Mouse (Mus musculus): ENCODE measurements around the gene Slc27a3.

Slc27a3 gene

GRCm38 (mm10) chr3:90389511-90390490 lies at the start of gene Slc27a3:
Slc27a3 (minus strand) TSS chr3:90389938.
- peak; percentile 74 for DNase-seq

GRCm38 (mm10) chr3:90437131-90437530 lies 47.4 kb upstream of the Slc27a3 start:
- DNase-seq = no peak

DNA sequence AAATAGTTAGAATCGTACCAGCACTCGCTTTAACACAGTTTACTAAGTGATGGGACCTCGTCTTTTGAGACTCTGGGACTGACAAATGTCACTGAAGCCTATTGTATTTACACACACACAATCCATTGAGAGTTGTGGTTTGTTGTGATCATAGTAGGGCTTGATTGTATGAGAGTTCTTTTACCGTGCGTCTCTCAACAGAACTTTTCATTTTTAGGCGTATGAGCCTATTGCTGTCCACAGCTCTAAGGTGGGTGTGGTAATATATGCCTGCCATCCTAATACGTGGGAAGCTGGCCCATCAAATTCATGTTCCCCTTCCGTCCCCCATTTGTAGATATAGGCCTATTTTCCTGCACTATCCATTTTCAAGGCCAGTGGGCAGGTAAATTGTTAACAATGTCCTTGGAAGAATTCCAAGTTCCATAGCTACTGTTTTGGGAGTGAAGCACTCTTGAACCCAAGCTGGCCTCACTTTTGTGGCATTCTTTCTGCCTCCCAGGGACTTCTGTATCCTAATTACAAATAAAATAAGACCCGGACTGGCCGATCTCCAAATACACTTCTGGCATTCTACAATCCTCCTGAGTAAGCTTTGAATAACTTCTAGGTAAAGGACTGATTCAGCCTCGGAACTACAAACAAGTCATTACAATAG lies 44.5 kb upstream of the Slc27a3 start:
- DNase-seq = no peak

- peak; percentile 100 for DNase-seq
Observed at GRCm38 (mm10) chr3:90433381-90434020, 43.8 kb upstream of the Slc27a3 start, which contains the start of gene Ints3. Ints3 (minus strand) TSS chr3:90433622.

- DNase-seq = peak; percentile 55
Observed at GRCm38 (mm10) chr3:90432811-90433219, 43.1 kb upstream of the Slc27a3 start.

GRCm38 (mm10) chr3:90432348-90432747 lies 42.6 kb upstream of the Slc27a3 start:
- DNase-seq = no peak

DNA sequence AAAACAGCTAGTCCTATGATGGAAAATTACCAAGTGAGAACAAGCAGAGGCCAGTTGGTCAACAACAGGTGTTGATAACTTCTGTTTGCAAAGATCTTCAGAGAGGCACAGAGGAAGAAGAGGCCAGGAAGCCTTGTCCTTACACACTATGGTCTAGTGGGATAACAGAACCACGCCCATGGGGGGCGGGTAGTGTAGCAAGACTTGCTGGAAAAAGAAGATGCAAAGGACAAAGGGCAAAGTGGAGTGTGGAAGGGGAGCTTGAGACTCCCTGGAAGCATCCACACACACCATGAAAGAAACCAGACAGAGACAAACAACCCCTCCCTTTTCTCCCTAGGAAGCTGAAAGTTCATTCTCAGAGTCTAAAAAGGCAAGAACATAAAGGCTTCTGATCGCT lies 39.8 kb upstream of the Slc27a3 start:
- DNase-seq = no peak

DNA sequence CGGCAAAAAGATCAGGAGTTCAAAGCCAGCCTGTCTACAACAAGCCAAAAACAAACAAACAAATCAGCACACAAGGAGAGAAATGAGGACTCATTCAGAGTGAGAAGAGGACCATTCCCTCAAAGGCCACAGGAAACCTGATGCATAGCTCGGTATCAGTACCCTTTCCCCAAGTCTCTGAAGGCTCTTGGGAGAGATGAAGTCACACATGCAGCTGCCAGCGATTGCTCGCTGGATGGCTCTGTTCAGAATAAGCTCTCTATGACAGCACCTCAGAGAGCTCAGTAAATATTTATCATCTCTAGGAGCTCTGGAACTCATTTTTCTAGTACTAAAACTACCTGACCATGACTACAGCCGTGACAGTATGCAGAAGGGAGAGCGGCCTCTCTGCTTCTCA lies 38.4 kb upstream of the Slc27a3 start:
- no peak for DNase-seq

DNA sequence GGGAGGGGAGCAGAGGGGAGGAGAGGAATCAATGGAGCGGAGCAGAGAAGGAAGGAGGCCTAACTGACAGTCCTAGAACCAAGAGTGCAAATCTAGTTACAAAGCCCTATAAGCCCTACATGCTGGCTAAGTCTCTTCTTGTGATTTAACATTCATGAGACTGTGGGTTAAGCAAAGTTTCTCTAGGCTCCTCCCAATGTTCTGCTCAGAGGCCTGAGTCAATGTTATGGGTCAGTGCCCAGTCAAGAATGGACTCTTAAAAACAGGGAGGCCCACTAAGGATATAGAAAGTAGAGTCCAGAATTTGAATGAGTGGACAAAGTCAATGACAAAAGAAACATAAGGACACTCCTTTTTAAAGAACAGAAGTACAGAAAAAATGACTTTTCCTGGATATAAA lies 37.8 kb upstream of the Slc27a3 start:
- DNase-seq = no peak

GRCm38 (mm10) chr3:90425499-90425898 lies 35.8 kb upstream of the Slc27a3 start:
- DNase-seq = no peak

DNA sequence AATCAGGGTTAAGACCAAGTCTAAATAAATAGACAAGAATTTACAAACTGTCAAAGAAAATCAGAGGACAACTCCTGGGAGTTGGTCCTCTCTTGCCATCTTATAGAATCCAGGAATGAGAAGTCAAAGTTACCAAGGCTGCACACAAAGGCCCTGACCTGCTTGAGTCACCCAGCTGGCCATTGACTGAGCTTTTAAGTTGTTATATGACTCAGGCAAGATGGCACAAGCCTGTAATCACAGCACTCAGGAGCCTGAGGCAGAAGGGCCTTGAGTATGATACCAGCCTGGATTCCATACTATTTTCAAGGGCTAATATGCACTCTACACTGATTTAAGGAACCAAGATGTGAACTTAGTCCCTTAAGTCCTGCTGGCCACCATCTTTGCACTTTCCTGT lies 33.8 kb upstream of the Slc27a3 start:
- no peak for DNase-seq

GRCm38 (mm10) chr3:90420696-90421095 lies 31.0 kb upstream of the Slc27a3 start:
- DNase-seq = no peak

DNA sequence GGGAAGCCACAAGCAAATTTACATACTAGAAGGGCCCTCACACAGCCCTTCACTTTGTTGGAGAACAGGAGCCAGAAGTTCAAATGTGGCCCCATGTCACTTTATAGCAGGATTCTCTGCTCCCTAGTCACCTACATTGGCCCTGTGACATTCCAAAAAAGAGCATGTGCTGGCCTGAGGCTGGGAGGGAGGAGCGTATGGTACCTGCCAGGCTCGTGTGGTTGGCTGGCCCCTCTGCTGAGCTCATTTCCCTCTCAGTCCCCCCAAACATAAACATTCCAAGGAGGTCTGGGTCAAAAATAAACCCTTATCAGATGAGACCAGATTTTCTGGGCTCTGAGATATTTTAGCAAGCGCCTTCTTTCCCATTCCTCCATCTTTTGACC lies 23.3 kb upstream of the Slc27a3 start:
- DNase-seq = no peak

DNA sequence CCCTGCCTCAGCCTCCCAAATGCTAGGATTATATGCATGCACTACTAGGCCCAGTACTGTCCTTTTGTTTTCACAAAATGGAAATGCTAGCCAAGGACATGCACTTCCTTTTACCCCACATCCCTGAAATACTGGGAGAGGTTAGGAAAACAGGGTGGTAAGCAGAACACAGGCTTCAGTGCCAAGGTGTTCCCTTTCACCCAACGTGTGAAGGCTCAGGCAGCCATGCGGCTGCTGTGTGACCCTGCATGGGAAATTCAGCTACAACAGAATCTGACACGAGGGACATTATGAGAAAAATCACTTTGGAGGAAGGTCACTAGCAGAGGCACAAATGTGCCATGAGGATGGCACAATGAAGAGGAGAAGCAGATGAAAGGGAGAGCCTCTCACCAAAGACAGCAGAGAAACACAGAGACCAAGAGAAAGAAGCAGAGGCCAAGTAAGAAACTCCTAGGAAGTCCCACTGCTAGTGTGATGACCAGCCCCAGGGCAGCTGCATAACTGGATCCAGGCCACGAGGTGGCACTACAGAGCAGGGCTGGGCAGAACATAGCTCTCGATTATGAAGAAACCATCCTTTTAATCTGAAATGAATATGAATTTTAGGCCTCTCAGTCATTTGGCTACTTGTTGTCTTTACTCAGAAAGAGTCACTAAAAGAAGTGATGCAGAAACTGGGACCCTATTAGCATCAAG lies 22.7 kb upstream of the Slc27a3 start:
- peak; percentile 66 for DNase-seq

DNA sequence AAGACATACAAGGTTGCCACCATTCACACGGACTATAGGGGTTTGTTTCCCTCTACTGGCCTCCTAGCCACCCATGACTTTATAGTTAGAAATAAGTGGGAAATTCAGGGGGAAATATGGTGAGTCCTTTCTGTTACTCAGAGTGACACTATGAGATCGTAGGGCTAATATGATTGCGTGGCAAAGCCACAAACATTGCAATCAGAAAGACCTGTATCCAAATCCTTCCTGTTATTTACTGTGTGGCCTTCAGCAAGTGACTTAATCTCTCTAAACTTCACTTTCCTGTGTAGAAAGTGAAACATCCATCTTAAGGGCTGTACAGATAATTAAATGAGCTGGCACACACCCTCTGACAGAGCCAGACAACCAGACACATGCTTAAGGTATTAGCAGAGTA lies 19.0 kb upstream of the Slc27a3 start:
- no peak for DNase-seq

DNA sequence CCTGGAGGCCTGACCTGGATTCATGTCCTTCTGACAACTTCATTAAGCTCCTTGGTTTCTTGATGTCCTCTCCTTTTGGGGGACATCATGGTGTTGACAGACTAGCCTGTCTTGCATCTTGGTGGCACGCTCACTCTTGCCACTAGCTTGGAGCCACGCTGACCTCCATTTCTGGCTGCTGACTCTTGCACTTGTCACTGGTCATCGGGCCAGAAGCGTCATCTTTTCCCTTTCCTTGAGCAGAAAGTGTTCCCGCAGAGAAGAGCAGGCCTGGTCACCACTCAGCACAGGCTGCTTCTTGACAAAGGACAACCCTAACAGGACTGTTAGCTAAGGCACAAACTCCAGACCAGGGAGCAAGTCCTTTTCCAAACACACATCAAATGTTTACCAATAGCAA lies 16.7 kb upstream of the Slc27a3 start:
- no peak for DNase-seq

GRCm38 (mm10) chr3:90404609-90405008 lies 14.9 kb upstream of the Slc27a3 start:
- DNase-seq = no peak

DNA sequence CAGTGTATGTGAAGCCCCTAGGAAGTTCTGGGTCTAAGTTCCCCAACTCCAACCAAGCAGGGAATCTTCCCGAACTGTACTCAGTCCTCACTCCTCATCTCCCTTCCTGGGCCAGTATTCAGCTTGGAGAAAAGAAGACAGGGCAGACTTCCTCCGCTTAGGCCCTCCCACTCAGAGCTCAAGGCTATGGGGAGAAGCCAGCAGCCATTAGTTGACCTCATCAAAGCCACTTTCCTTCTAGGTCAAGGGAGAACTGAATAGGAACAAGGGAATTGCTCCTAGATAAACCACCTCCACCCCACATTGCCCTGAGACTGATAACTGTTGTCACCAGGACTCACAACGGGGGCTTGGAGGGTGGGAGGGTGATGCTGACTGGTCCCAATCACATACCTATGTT lies 14.4 kb upstream of the Slc27a3 start:
- DNase-seq = no peak

GRCm38 (mm10) chr3:90400993-90401392 lies 11.3 kb upstream of the Slc27a3 start:
- no peak for DNase-seq

- DNase-seq = no peak
Observed at GRCm38 (mm10) chr3:90395629-90396028, 5.9 kb upstream of the Slc27a3 start.

DNA sequence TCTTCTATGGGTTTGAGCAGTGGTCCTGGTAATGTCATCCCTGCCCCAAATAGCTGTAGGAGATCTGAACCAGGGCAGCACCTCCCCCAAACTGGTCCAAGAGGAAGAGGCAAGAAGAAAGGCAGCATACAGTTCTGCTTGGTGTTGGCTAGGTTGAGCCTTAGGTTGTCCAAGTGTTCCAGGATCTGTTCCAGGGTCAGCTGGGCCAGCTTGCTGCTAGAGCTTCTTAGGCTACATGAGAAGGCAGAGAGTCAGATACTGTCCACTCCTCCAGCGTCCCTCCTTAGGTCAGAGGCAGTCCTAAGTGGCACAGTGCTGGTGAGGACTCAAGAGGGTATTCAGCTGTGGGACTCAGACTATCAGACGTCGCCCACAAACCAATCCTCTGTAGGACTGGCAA lies 2.9 kb upstream of the Slc27a3 start:
- DNase-seq = no peak

- DNase-seq = no peak
Observed at GRCm38 (mm10) chr3:90391941-90392340, 2.2 kb upstream of the Slc27a3 start.

DNA sequence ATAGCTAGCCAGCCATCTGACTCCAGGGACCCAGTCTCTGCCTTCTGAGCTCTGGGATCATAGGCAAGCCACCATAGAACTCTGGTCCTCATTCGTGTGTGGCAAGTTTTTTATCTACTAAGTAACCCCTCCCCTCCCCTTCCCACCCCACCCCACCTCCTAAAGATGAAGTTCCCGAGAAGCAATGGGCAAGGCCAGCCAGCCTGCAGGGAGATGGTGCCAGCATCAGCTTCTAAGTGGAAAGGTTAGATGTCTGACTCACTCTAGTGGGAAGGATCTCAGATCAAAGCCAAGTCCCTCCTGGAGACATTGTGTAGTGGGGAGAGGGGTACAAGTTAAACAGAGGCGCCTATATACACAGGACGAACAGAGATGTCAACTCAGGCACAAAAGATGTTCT lies 1.3 kb upstream of the Slc27a3 start:
- DNase-seq = no peak

All from retina, postnatal 1 day (tissue).